Mouse (Mus musculus): ENCODE measurements around the gene Clec12b.
A peak's percentile ranks its signal among the peaks of the same experiment; 100 is the strongest.

DNA sequence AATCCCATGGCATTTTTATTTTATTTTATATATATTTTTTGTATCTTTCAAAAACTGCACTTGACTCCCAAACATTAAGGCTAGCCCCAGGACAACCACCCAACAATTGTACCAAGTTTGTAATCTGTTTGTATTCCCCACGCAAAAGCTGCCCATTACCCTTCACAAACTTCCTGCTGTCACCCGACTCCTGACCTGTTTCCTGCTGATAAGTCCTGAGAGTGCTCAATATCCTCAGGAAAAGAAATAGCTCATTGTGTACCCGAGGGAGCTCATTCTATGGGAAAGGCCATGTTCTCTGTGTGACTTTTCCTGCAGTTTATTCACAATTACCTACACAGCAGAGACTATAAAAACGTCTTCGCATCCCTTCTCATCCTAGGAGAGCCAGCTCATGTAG lies 40.1 kb upstream of the Clec12b start:
- TF ChIP-seq CTCF (IDR thresholded peaks at IDR 0.05; ENCODE audit: low read depth) (no peak), EP300 (IDR thresholded peaks at IDR 0.05; ENCODE audit: low read depth) (peak; percentile 82)
